Mouse (Mus musculus): ENCODE measurements around the gene Selenoi. TPM values are rescaled to one million over a fixed set of nuclear protein-coding genes. Genes with fewer than 3 reads are reported as not detected.
A peak's percentile ranks its signal among the peaks of the same experiment; 100 is the strongest.
"Not testable (repeated sequence)": the region's sequence is repeated elsewhere in the genome, so short reads cannot be mapped to it uniquely, and the experiment has no call there.

Selenoi gene
- polyA plus RNA-seq, 1 experiment from 2014 or later, result 28.2 TPM

GRCm38 (mm10) chr5:30204441-30204840 lies 27.9 kb upstream of the Selenoi start:
- Histone ChIP-seq H3K9ac (ENCODE audit: low read depth, low read length) (no peak overlapping the region), H3K36me3 (ENCODE audit: control insufficient read depth, insufficient read depth, low read length) (no peaks in the 10 kb centered on the region), H3K4me3 (ENCODE audit: low read depth, low read length) (no peak overlapping the region), H3K9me3 (ENCODE audit: control insufficient read depth, low read length) (no peaks in the 10 kb centered on the region), H3K4me2 (no peak overlapping the region), H3K4me1 (replicated peaks; ENCODE audit: control insufficient read depth, insufficient read depth, low read length) (no peaks in the 10 kb centered on the region), H3K27me3 (replicated peaks; ENCODE audit: control insufficient read depth, insufficient read depth, low read length) (no peaks in the 10 kb centered on the region), H3K27ac (ENCODE audit: low read depth, low read length) (no peak overlapping the region)
- 39% methylated on average over 1 of the region's 1 CpGs for WGBS
- ATAC-seq (replicated peaks; ENCODE audit: low FRiP score) (no peak), DNase-seq (ENCODE audit: low spot score) (no peak)

- no peaks in the 10 kb centered on the region for H3K27me3 ChIP-seq (replicated peaks; ENCODE audit: control insufficient read depth, insufficient read depth, low read length)
- H3K9ac ChIP-seq (ENCODE audit: low read depth, low read length), result no peak overlapping the region
- no peak overlapping the region for H3K4me2 ChIP-seq
- WGBS, result 65% methylated on average over 3 of the region's 3 CpGs
- H3K4me1 ChIP-seq (replicated peaks; ENCODE audit: control insufficient read depth, insufficient read depth, low read length), result no peaks in the 10 kb centered on the region
- H3K36me3 ChIP-seq (ENCODE audit: control insufficient read depth, insufficient read depth, low read length), result no peaks in the 10 kb centered on the region
- no peak overlapping the region for H3K27ac ChIP-seq (ENCODE audit: low read depth, low read length)
- DNase-seq (ENCODE audit: low spot score) (no peak), ATAC-seq (replicated peaks; ENCODE audit: low FRiP score) (no peak)
- H3K4me3 ChIP-seq (ENCODE audit: low read depth, low read length), result no peak overlapping the region
- H3K9me3 ChIP-seq (ENCODE audit: control insufficient read depth, low read length), result no peaks in the 10 kb centered on the region
Observed at GRCm38 (mm10) chr5:30205034-30205433, 27.3 kb upstream of the Selenoi start.

DNA sequence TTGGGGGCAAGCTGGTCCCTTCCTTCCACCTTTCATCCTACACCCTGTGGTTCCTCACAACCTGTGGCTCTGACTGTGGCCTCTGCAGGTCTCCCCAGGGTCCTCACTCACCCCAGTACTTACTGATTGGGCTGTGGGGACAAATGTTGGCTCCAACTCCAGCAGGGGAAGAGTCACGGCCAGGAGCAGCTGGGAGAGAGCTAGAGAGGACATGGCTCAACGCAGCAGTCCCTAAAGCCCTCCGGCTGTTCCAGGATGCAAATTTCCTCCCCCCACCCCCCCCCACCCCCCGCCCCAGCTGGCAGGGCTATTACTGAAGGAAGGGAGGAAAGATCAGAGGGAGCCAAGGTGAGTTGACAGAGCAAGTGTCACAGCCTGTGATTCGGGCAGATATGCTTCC lies 26.9 kb upstream of the Selenoi start, which contains the start of gene Adgrf3:
Gene Adgrf3 (minus strand): TSS at position 230 of the 400 bp plus-strand sequence.
- no peaks in the 10 kb centered on the region for H3K9me3 ChIP-seq (ENCODE audit: control insufficient read depth, low read length)
- no peak within 1 kb of the TSS for H3K4me2 ChIP-seq
- no peaks in the 10 kb centered on the region for H3K36me3 ChIP-seq (ENCODE audit: control insufficient read depth, insufficient read depth, low read length)
- no peak within 1 kb of the TSS for H3K9ac ChIP-seq (ENCODE audit: low read depth, low read length)
- H3K27ac ChIP-seq (ENCODE audit: low read depth, low read length), result no peak within 1 kb of the TSS
- no peak for ATAC-seq (replicated peaks; ENCODE audit: low FRiP score)
- DNase-seq (ENCODE audit: low spot score), result no peak
- no peak within 1 kb of the TSS for H3K4me3 ChIP-seq (ENCODE audit: low read depth, low read length)
- H3K27me3 ChIP-seq (replicated peaks; ENCODE audit: control insufficient read depth, insufficient read depth, low read length), result no peaks in the 10 kb centered on the region
- no peaks in the 10 kb centered on the region for H3K4me1 ChIP-seq (replicated peaks; ENCODE audit: control insufficient read depth, insufficient read depth, low read length)
- 40% methylated on average over 5 of the region's 5 CpGs for WGBS

DNA sequence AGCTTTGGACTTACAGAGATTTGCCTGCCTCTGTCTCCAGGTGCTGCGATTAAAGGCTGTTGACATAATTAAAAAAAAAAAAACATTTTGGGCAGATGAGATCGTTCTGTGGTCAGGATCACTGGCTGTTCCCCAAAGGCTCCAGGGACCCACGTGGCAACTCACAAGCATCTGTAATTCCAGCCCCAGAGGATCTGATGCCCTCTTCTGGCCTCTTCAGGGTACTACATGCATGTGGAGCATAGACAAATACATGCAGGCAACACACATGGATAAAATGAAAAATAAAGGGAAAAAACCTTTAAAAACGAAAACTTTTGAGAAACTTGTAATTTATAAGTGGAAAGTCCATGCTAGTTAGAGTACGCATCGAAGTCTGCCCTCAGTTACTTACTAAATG lies 25.1 kb upstream of the Selenoi start:
- H3K9ac ChIP-seq (ENCODE audit: low read depth, low read length), result no peak overlapping the region
- H3K4me3 ChIP-seq (ENCODE audit: low read depth, low read length), result no peak overlapping the region
- ATAC-seq (replicated peaks; ENCODE audit: low FRiP score) (no peak), DNase-seq (ENCODE audit: low spot score) (no peak)
- no peaks in the 10 kb centered on the region for H3K4me1 ChIP-seq (replicated peaks; ENCODE audit: control insufficient read depth, insufficient read depth, low read length)
- no peaks in the 10 kb centered on the region for H3K9me3 ChIP-seq (ENCODE audit: control insufficient read depth, low read length)
- no peaks in the 10 kb centered on the region for H3K27me3 ChIP-seq (replicated peaks; ENCODE audit: control insufficient read depth, insufficient read depth, low read length)
- no peak overlapping the region for H3K4me2 ChIP-seq
- WGBS, result 56% methylated on average over 6 of the region's 6 CpGs
- H3K36me3 ChIP-seq (ENCODE audit: control insufficient read depth, insufficient read depth, low read length), result no peaks in the 10 kb centered on the region
- H3K27ac ChIP-seq (ENCODE audit: low read depth, low read length), result no peak overlapping the region

- not testable (repeated sequence) for H3K27me3 ChIP-seq (replicated peaks; ENCODE audit: control insufficient read depth, insufficient read depth, low read length); ATAC-seq (replicated peaks; ENCODE audit: low FRiP score); H3K4me1 ChIP-seq (replicated peaks; ENCODE audit: control insufficient read depth, insufficient read depth, low read length); H3K4me2 ChIP-seq; H3K27ac ChIP-seq (ENCODE audit: low read depth, low read length); H3K9me3 ChIP-seq (ENCODE audit: control insufficient read depth, low read length); H3K9ac ChIP-seq (ENCODE audit: low read depth, low read length); H3K4me3 ChIP-seq (ENCODE audit: low read depth, low read length); DNase-seq (ENCODE audit: low spot score); H3K36me3 ChIP-seq (ENCODE audit: control insufficient read depth, insufficient read depth, low read length)
- WGBS, result 75% methylated on average over 5 of the region's 5 CpGs
Observed at GRCm38 (mm10) chr5:30210758-30211157, 21.6 kb upstream of the Selenoi start.

GRCm38 (mm10) chr5:30214889-30215288 lies 17.5 kb upstream of the Selenoi start:
- no peak for ATAC-seq (replicated peaks; ENCODE audit: low FRiP score)
- 15% methylated on average over 4 of the region's 4 CpGs for WGBS
- no peaks in the 10 kb centered on the region for H3K27me3 ChIP-seq (replicated peaks; ENCODE audit: control insufficient read depth, insufficient read depth, low read length)
- no peak overlapping the region for H3K27ac ChIP-seq (ENCODE audit: low read depth, low read length)
- no peak overlapping the region for H3K9ac ChIP-seq (ENCODE audit: low read depth, low read length)
- no peak overlapping the region for H3K4me3 ChIP-seq (ENCODE audit: low read depth, low read length)
- no peaks in the 10 kb centered on the region for H3K9me3 ChIP-seq (ENCODE audit: control insufficient read depth, low read length)
- peak; percentile 43 for DNase-seq (ENCODE audit: low spot score)
- H3K4me2 ChIP-seq, result no peak overlapping the region
- no peaks in the 10 kb centered on the region for H3K36me3 ChIP-seq (ENCODE audit: control insufficient read depth, insufficient read depth, low read length)
- no peaks in the 10 kb centered on the region for H3K4me1 ChIP-seq (replicated peaks; ENCODE audit: control insufficient read depth, insufficient read depth, low read length)

DNA sequence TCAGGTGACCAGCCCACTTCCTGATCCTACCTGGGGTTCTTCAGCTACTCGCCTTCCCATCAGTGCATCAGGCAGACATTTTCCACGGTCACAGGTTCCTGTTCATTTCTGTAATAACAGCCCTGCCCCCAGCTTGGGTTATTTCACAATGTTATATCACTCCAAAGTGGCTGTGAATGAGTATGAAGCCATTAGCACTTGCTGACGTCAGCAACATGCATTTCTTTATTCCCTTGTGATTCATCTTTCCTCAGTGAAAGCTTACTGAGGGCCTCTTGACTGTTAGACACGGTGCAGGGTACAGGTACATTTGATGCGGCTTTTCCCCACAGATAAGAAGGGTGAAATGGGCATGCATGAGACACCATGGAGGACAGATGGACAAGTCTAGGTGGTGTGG lies 16.4 kb upstream of the Selenoi start:
- WGBS, result 66% methylated on average over 5 of the region's 5 CpGs
- no peak overlapping the region for H3K27ac ChIP-seq (ENCODE audit: low read depth, low read length)
- ATAC-seq (replicated peaks; ENCODE audit: low FRiP score) (no peak), DNase-seq (ENCODE audit: low spot score) (no peak)
- no peak overlapping the region for H3K4me2 ChIP-seq
- no peaks in the 10 kb centered on the region for H3K36me3 ChIP-seq (ENCODE audit: control insufficient read depth, insufficient read depth, low read length)
- H3K27me3 ChIP-seq (replicated peaks; ENCODE audit: control insufficient read depth, insufficient read depth, low read length), result no peaks in the 10 kb centered on the region
- no peaks in the 10 kb centered on the region for H3K4me1 ChIP-seq (replicated peaks; ENCODE audit: control insufficient read depth, insufficient read depth, low read length)
- H3K4me3 ChIP-seq (ENCODE audit: low read depth, low read length), result no peak overlapping the region
- no peaks in the 10 kb centered on the region for H3K9me3 ChIP-seq (ENCODE audit: control insufficient read depth, low read length)
- no peak overlapping the region for H3K9ac ChIP-seq (ENCODE audit: low read depth, low read length)

DNA sequence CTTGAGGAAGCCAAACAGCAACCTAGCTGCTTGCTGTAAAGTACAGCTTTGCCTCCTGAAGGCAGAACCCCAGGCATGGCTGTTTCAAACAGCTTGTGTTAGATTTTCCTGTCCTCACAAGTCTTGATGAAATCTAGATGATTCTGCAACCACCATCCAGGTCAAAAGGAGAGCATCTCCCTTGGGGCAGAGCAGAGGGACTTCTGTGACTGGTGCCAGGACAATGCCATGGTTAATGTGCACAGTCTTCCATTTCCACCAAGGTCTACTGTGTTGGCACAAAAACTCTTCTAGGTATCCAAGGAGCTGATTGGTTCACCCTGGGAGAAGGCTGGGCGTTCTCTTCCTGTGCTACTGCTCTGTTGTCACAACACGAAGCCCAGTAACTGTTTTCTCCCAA lies 12.7 kb upstream of the Selenoi start:
- H3K4me1 ChIP-seq (replicated peaks; ENCODE audit: control insufficient read depth, insufficient read depth, low read length), result no peaks in the 10 kb centered on the region
- H3K9ac ChIP-seq (ENCODE audit: low read depth, low read length), result no peak overlapping the region
- H3K9me3 ChIP-seq (ENCODE audit: control insufficient read depth, low read length), result 0 out of 2 replicates have a peak, but pooled peaks cover 2% of the 10 kb centered on the region
- H3K27ac ChIP-seq (ENCODE audit: low read depth, low read length), result no peak overlapping the region
- H3K27me3 ChIP-seq (replicated peaks; ENCODE audit: control insufficient read depth, insufficient read depth, low read length), result no peaks in the 10 kb centered on the region
- ATAC-seq (replicated peaks; ENCODE audit: low FRiP score), result no peak
- no peaks in the 10 kb centered on the region for H3K36me3 ChIP-seq (ENCODE audit: control insufficient read depth, insufficient read depth, low read length)
- no peak overlapping the region for H3K4me2 ChIP-seq
- WGBS, result 78% methylated on average over 2 of the region's 2 CpGs
- no peak for DNase-seq (ENCODE audit: low spot score)
- no peak overlapping the region for H3K4me3 ChIP-seq (ENCODE audit: low read depth, low read length)

DNA sequence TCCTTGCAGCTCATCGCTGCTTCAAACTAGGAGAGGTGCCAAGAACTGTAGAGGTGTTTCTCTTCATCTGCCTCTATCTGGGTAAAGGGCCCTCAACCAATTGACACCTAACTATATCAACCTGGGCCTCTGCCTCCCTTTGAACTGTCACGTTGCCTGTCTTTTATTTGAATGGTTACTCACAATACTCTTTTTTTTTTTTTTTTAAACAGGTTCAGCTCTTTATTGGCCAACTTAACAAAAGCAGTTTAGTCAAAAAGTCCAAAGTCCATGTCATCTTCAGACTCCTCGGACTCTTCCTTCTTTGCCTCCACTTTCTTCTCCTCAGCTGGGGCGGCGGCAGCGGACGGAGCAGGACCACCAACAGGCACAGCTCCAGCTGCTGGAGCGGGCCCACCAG lies 11.7 kb upstream of the Selenoi start:
- Histone ChIP-seq H3K27me3 (replicated peaks; ENCODE audit: control insufficient read depth, insufficient read depth, low read length) (no peaks in the 10 kb centered on the region), H3K4me3 (ENCODE audit: low read depth, low read length) (no peak overlapping the region), H3K27ac (ENCODE audit: low read depth, low read length) (no peak overlapping the region), H3K4me2 (no peak overlapping the region), H3K9ac (ENCODE audit: low read depth, low read length) (no peak overlapping the region), H3K4me1 (replicated peaks; ENCODE audit: control insufficient read depth, insufficient read depth, low read length) (no peaks in the 10 kb centered on the region), H3K36me3 (ENCODE audit: control insufficient read depth, insufficient read depth, low read length) (no peaks in the 10 kb centered on the region), H3K9me3 (ENCODE audit: control insufficient read depth, low read length) (0 out of 2 replicates have a peak, but pooled peaks cover 2% of the 10 kb centered on the region)
- 87% methylated on average over 8 of the region's 8 CpGs for WGBS
- no peak for ATAC-seq (replicated peaks; ENCODE audit: low FRiP score)
- DNase-seq (ENCODE audit: low spot score), result no peak

All from liver, embryonic 11.5 days (tissue).